Mouse (Mus musculus) hindbrain, embryonic 16.5 days (tissue): Measurements from ENCODE around the gene Ddx21. TPM values are rescaled to one million over a fixed set of nuclear protein-coding genes. Genes with fewer than 3 reads are reported as not detected.

Experiments used
- ATAC-seq: fragments of 200-750 bp; cut with Nextera tagmentation; 2 replicates; pipeline ENCODE4 v1.8.0; 2017; ENCODE audit warnings: moderate TSS enrichment, moderate library complexity
- H3K27ac ChIP-seq: fragments of 300-500 bp; sonication (generic); 2 replicates; pipeline ENCODE4 v1.5.1; 2014; ENCODE audit warnings: low read depth, mild to moderate bottlenecking, control low read depth, low read length, moderate library complexity
- H3K27me3 ChIP-seq: fragments of 300-500 bp; sonication (generic); replicated peaks from 2 replicates; pipeline ENCODE4 v1.6.1; 2014; ENCODE audit warnings: low read length; ENCODE audit not compliant: control insufficient read depth, insufficient read depth
- H3K36me3 ChIP-seq: fragments of 300-500 bp; sonication (generic); 2 replicates; pipeline ENCODE4 v1.6.1; 2014; ENCODE audit warnings: mild to moderate bottlenecking, low read length, moderate library complexity, mixed read lengths; ENCODE audit not compliant: control insufficient read depth, insufficient read depth
- H3K4me1 ChIP-seq: fragments of 300-500 bp; sonication (generic); 2 replicates; pipeline ENCODE4 v1.6.1; 2014; ENCODE audit warnings: low read depth, low read length; ENCODE audit not compliant: control insufficient read depth, insufficient read depth
- H3K4me2 ChIP-seq: fragments of 300-500 bp; sonication (generic); 2 replicates; pipeline ENCODE4 v1.6.1; 2014; ENCODE audit warnings: mild to moderate bottlenecking, low read length, control low read depth, moderate library complexity
- H3K4me3 ChIP-seq: fragments of 300-500 bp; sonication (generic); 2 replicates; pipeline ENCODE4 v1.5.1; 2014; ENCODE audit warnings: mild to moderate bottlenecking, low read length, control low read depth, moderate library complexity
- H3K9ac ChIP-seq: fragments of 300-500 bp; sonication (generic); 2 replicates; pipeline ENCODE4 v1.6.1; 2014; ENCODE audit warnings: low read depth, mild to moderate bottlenecking, control low read depth, low read length, moderate library complexity
- H3K9me3 ChIP-seq: fragments of 300-500 bp; sonication (generic); 2 replicates; pipeline ENCODE4 v1.6.1; 2014; ENCODE audit warnings: mild to moderate bottlenecking, low read length, moderate library complexity; ENCODE audit not compliant: control insufficient read depth
- WGBS: fragments of 180-500 bp; shearing (Covaris S2); extraction: QIAGEN DNeasy Blood & Tissue Kit; methylation state at CpG from one replicate; pipeline ENCODE4 v1.1.7; 2014; 5-methylcytosine and 5-hydroxymethylcytosine counted together
- polyA plus RNA-seq: library from polyadenylated mRNA; unstranded; fragments of >200 nt; fragmentation: Nextera tagmentation; extraction: Ambion mirVana; gene quantifications from 2 replicates; pipeline ENCODE4 v1.2.1, GENCODE M21; 2015

Ddx21 gene
- polyA plus RNA-seq, 1 experiment from 2014 or later, result 10.6 TPM

DNA sequence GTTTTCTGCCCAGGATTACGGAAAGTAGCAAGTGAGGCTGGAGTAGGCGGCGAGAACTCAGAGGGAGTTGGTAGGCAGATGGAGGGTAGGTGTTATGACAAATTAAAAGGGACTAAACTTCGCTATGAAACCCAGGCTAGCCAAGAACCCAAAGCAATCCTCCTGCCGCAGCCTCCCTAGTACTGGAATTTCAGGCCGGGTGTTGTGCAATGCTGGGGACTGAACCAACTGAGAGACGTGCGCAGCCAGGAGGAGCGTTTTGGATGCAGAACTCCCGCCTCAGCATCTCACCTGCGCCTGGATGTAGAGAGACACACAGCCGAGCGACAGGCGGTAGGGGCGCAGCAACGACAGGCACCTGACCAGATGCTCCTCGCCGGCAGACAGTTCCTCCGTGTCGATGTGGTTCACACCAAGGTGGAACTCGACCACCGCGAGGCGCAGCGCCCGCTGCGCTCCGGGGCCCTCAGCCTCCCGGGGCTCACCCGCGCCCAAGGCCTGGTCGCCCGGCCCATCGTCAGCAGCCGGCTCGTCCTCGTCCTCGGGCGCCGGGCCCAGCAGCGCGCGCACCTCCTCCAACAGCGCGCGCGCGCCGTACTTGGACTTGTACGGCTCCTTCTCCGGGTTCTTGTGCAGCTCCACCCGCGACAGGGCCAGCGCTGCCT, 24.3 kb downstream of the Ddx21 start:
- WGBS, result 2% methylated on average over 54 of the region's 54 CpGs
- peak overlapping the region; percentile 84 for H3K4me3 ChIP-seq
- H3K9ac ChIP-seq, result peak overlapping the region; percentile 86
- H3K4me1 ChIP-seq, result peaks cover 16% of the 10 kb centered on the region
- peak overlapping the region; percentile 78 for H3K4me2 ChIP-seq
- H3K27me3 ChIP-seq, result no peaks in the 10 kb centered on the region
- peak; percentile 87 for ATAC-seq
- peaks cover 22% of the 10 kb centered on the region for H3K36me3 ChIP-seq
- peak overlapping the region; percentile 87 for H3K27ac ChIP-seq
- no peaks in the 10 kb centered on the region for H3K9me3 ChIP-seq

DNA sequence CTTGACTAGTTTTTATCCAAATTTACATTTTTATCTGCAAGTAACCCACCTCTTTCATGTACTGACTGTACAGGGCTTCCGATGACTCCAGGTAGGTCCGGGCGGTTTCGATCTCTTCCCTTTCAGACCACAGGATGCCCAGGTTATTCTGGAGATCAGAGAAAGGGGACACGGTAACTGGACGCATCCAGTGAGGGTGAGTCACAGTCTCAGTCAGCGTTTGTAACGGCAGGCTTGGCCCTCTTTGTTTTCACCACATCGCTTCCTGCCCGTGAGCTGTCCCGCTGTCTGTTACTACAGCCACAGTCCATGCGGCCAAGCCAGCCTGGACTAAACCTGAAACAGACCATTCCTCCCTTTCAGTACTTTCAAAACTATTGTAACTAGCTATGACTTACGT, 27.1 kb downstream of the Ddx21 start:
- no peak for ATAC-seq
- peaks cover 13% of the 10 kb centered on the region for H3K36me3 ChIP-seq

DNA sequence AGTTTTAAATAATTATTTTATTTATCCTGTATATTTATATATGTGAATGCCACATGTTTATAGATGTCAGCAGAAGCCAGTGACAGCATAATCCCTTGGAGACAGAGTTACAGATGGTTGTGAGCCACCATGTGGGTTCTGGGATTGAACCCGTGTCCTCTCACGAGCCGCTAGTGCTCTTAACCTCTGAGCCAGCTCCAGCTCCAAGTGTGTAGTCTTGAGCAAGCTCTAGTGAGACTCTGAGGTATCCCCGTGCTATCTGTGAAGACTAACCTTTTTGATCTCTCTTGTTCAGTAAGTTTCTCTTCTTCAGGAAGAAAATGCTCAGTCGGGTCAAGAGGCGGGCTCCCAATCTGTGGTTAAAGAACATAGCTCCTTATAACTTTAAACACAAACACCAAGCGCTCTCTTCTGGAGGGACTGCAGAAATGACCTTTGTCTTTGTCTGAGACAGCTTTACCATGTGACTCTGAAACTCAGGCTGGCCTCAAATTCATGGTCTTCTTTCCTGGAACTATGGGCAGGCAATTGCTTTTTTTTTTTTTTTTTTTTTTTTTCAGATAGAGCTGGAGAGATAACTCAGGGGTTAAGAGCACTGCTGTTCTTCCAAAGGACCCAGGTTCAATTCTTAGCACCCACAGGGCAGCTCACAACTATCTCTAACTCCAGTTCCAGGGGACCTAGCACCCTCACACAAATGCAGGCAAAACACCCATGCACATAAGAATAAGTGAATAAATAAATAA, 31.8 kb downstream of the Ddx21 start:
- H3K36me3 ChIP-seq, result peaks cover 40% of the 10 kb centered on the region

More for the DNA sequence above, 27.1 kb downstream of the Ddx21 start:
- Histone ChIP-seq H3K27ac (no peak overlapping the region), H3K4me3 (no peak overlapping the region), H3K9me3 (no peaks in the 10 kb centered on the region), H3K9ac (no peak overlapping the region), H3K27me3 (no peaks in the 10 kb centered on the region), H3K4me2 (no peak overlapping the region), H3K4me1 (peaks cover 16% of the 10 kb centered on the region)
- WGBS, result 92% methylated on average over 13 of the region's 13 CpGs

DNA sequence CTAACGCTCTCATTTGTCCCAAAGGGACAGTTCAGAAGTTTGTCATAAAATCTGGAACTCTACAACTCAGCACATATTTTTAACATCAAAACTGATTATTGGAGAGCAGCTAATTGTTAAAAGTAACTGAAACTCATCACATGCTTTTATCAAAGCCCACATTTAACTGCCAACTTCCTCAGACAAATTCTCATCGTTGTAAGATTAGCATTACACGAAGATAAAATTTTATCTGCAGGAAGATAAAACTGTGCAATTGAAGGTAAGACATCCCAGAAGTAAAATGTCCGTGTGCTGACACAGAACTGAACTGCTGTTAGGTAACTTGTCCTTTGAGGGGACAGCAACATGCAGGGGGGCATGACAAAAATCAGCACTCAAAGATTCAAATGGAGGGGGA, 33.2 kb downstream of the Ddx21 start:
- no peak overlapping the region for H3K4me2 ChIP-seq
- no peak overlapping the region for H3K4me3 ChIP-seq
- H3K36me3 ChIP-seq, result peaks cover 36% of the 10 kb centered on the region
- 91% methylated on average over 4 of the region's 4 CpGs for WGBS
- no peaks in the 10 kb centered on the region for H3K4me1 ChIP-seq
- no peak overlapping the region for H3K9ac ChIP-seq
- ATAC-seq, result no peak
- no peak overlapping the region for H3K27ac ChIP-seq
- no peaks in the 10 kb centered on the region for H3K27me3 ChIP-seq
- H3K9me3 ChIP-seq, result no peaks in the 10 kb centered on the region

More for the DNA sequence above, 31.8 kb downstream of the Ddx21 start:
- Histone ChIP-seq H3K27ac (no peak overlapping the region), H3K27me3 (no peaks in the 10 kb centered on the region), H3K4me3 (no peak overlapping the region), H3K4me2 (no peak overlapping the region), H3K9ac (no peak overlapping the region), H3K9me3 (no peaks in the 10 kb centered on the region), H3K4me1 (no peaks in the 10 kb centered on the region)
- no peak for ATAC-seq
- 94% methylated on average over 7 of the region's 7 CpGs for WGBS

DNA sequence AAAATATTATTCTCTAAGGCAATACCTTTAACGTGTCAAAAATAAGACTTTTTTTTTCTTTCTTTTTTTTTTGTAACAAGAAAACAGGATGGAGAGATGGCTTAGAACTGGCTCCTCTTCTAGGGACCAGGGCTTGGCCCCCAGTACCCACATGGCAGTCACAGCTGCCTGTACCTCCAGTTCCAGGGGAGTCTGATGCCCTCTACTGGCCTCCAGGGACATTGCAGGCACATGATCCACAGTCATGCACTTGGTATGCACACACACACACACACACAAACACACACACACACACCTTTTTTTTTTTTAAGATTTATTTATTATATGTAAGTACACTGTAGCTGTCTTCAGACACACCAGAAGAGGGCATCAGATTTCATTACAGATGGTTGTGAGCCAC, 44.3 kb downstream of the Ddx21 start:
- H3K36me3 ChIP-seq, result peaks cover 27% of the 10 kb centered on the region
- no peaks in the 10 kb centered on the region for H3K27me3 ChIP-seq
- WGBS, result 87% methylated on average over 1 of the region's 1 CpGs
- H3K9ac ChIP-seq, result no peak overlapping the region
- H3K9me3 ChIP-seq, result no peaks in the 10 kb centered on the region
- H3K4me3 ChIP-seq, result no peak overlapping the region
- H3K4me1 ChIP-seq, result no peaks in the 10 kb centered on the region
- no peak overlapping the region for H3K27ac ChIP-seq
- ATAC-seq, result no peak
- H3K4me2 ChIP-seq, result no peak overlapping the region

DNA sequence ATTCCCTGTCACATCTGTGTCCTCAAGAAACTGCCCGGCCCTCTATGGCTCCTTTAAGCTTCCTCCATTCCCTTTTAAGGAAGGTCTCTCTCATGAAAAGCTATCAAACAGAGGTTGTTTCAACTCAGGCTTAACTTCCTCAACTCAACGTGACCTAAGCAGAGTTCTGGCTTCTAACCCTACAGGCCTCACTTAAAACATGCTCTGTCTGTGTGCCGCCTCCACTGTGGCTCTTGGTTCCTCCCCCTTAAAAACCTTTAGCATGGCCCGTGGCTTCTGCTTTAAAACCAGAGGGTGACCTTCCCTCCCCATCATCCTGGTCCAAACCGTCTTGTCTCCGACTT, 45.6 kb downstream of the Ddx21 start:
- 87% methylated on average over 6 of the region's 6 CpGs for WGBS
- H3K36me3 ChIP-seq, result peaks cover 20% of the 10 kb centered on the region
- ATAC-seq, result no peak

DNA sequence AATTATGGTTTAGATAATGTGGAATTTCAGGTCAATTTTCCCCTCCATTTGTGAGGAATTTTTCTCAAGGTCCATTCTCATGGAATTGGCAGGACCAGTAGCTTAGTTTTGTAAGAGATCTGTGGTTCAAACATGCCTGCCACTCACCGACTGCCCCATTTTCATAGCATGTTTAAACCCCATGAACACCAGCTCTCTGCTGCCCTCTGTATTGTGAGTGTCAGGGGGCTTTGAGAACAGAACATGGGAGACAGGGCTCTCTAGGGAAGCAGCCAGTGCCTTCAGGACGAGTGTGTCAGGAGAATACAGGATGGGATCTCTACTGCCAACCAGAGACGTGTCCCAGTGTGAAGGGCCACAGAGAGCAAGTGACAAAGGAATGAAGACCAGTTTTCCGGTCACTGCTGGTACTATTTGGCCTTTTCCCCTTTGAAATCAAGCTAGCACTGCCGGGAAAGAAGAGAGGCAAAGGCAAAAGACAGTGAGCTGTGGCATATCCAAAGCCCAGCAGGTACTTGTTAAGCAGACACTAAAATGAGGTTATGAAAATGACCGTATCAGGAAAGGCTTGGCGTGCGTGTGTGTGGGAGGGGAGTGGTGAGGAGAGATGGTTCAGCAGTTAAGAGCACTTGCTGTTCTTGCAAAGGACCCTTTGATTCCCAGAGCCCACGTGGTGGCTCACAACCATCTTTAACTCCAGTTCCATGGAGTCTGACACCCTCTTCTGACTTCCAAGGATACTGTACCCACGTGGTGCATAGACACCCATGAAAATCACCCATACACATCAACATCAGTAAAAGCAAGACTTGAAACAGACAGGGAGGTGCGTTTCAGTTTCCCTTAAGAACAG, 46.1 kb downstream of the Ddx21 start:
- Histone ChIP-seq H3K4me3 (no peak overlapping the region), H3K9me3 (no peaks in the 10 kb centered on the region), H3K36me3 (peaks cover 20% of the 10 kb centered on the region), H3K9ac (no peak overlapping the region), H3K27me3 (no peaks in the 10 kb centered on the region), H3K27ac (no peak overlapping the region), H3K4me1 (no peaks in the 10 kb centered on the region), H3K4me2 (no peak overlapping the region)
- ATAC-seq, result no peak
- WGBS, result 77% methylated on average over 11 of the region's 11 CpGs

More for the DNA sequence above, 45.6 kb downstream of the Ddx21 start:
- H3K27ac ChIP-seq, result no peak overlapping the region
- no peaks in the 10 kb centered on the region for H3K4me1 ChIP-seq
- H3K4me2 ChIP-seq, result no peak overlapping the region
- no peaks in the 10 kb centered on the region for H3K27me3 ChIP-seq
- H3K9me3 ChIP-seq, result no peaks in the 10 kb centered on the region
- no peak overlapping the region for H3K4me3 ChIP-seq
- no peak overlapping the region for H3K9ac ChIP-seq

DNA sequence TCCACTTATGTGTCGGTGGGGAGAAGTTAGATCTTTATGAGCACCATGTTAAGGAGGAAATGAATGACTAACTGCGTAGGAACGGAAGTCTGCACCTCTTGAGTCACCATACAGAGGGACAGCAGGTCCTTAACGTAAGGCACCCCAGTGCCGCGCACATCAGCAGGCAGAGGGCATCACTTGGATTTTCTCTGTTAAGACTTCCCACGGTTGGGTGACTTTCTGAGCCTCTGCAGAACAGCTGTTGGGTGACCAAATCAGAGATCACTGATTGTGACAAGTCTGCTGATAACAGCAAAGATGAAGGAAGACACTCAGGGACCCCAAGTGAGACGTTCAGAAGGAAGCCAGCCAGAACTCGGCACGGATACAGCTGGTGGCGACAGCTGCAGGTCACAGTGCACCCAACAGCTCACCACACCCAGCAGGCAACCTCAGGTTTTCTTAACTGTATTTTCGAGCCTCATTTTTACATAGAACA, 48.4 kb downstream of the Ddx21 start:
- ATAC-seq, result no peak
- Histone ChIP-seq H3K4me3 (no peak overlapping the region), H3K9ac (no peak overlapping the region), H3K27ac (no peak overlapping the region), H3K4me1 (no peaks in the 10 kb centered on the region), H3K9me3 (no peaks in the 10 kb centered on the region), H3K27me3 (no peaks in the 10 kb centered on the region), H3K4me2 (no peak overlapping the region), H3K36me3 (peaks cover 5% of the 10 kb centered on the region)
- WGBS, result 83% methylated on average over 12 of the region's 12 CpGs

DNA sequence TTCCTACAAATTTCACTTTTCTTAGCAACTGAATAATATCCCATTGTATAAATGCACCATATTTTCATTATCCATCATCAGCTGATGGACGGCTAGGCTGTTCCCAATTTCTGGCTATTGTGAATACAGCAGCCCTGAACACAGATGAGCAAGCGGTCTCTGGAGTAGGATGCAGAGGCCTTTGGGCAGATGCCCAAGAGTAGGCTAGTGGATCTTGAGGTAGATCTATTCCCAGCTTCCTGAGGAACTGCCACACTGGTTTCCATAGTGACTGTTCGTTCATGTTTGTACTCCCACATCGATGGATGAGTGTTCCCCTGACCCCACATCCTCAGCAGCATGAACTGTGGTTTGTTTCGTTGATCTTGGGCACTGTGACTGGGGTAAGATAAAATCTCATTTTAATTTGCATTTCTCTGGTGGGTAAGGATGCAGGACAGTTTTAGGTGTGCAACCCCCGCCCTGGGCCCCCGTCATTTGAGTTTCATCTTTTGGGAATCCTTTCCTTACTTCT, 51.2 kb downstream of the Ddx21 start:
- ATAC-seq, result no peak

More for the DNA sequence above, 51.2 kb downstream of the Ddx21 start:
- Histone ChIP-seq H3K27me3 (no peaks in the 10 kb centered on the region), H3K27ac (no peak overlapping the region), H3K36me3 (0 out of 2 replicates have a peak, but pooled peaks cover 3% of the 10 kb centered on the region), H3K4me1 (no peaks in the 10 kb centered on the region), H3K4me3 (no peak overlapping the region), H3K9me3 (no peaks in the 10 kb centered on the region), H3K4me2 (no peak overlapping the region), H3K9ac (no peak overlapping the region)
- WGBS, result 74% methylated on average over 7 of the region's 7 CpGs
